In genomic region chr6:90618821-90619636, GRCm38 (mm10) we compare ENCODE assay signal across 8 mouse cellular contexts. TPM values are rescaled to one million over a fixed set of nuclear protein-coding genes. Genes with fewer than 3 reads are reported as not detected.
DNase-seq lines count a peak whose midpoint lies in the region; ATAC-seq and TF ChIP-seq lines count a peak whose summit lies in the region.

No protein-coding gene starts in this region.

- H3K4me3 ChIP-seq in spleen, adult 2 months (ENCODE audit: extremely low read depth, insufficient read depth, insufficient read length): no peak overlapping the region
- peak overlapping the region; percentile 49 for H3K4me3 ChIP-seq in heart, adult 2 months
- no peak overlapping the region for H3K4me3 ChIP-seq in limb, embryonic 14.5 days (replicated peaks; ENCODE audit: low read length)
- H3K4me3 ChIP-seq in stomach, embryonic 16.5 days (replicated peaks; ENCODE audit: low read length): no peak overlapping the region

- peak overlapping the region; percentile 30 for H3K9ac ChIP-seq in heart, adult 2 months (ENCODE audit: low read depth, low read length)
- no peak overlapping the region; the same call in 1 of the 2 replicates for H3K9ac ChIP-seq in limb, embryonic 14.5 days (ENCODE audit: low read depth, low read length, severe bottlenecking)
- peak overlapping the region; percentile 7 for H3K9ac ChIP-seq in stomach, embryonic 16.5 days (ENCODE audit: low read length)

- TF ChIP-seq EP300 in heart, adult 2 months (IDR thresholded peaks at IDR 0.05; ENCODE audit: insufficient read depth, low read depth, low read length): no peak

- H3K27me3 ChIP-seq in spleen, adult 2 months (ENCODE audit: control insufficient read depth, insufficient read depth, low read length): no peaks in the 10 kb centered on the region
- no peaks in the 10 kb centered on the region for H3K27me3 ChIP-seq in heart, adult 2 months (ENCODE audit: control insufficient read depth, insufficient read depth, low read length)
- H3K27me3 ChIP-seq in limb, embryonic 14.5 days (ENCODE audit: control insufficient read depth, insufficient read depth, low read length): no peaks in the 10 kb centered on the region
- no peaks in the 10 kb centered on the region for H3K27me3 ChIP-seq in stomach, embryonic 16.5 days (ENCODE audit: control insufficient read depth, insufficient read depth, low read length)

- peak overlapping the region; percentile 28; the same call in 1 of the 2 replicates for H3K27ac ChIP-seq in spleen, adult 2 months (ENCODE audit: insufficient read depth, low read length)
- peak overlapping the region; percentile 91 for H3K27ac ChIP-seq in heart, adult 2 months
- H3K27ac ChIP-seq in limb, embryonic 14.5 days (replicated peaks; ENCODE audit: low read depth, low read length): no peak overlapping the region
- H3K27ac ChIP-seq in stomach, embryonic 16.5 days (ENCODE audit: low read length): no peak overlapping the region

- peak in 1 of 2 experiments; percentile 19 for DNase-seq in spleen, adult 2 months (ENCODE audit: low read depth in 1 of 2, low spot score in 2 of 2)
- DNase-seq in spleen, postnatal 14 days (ENCODE audit: low spot score in 2 of 2): no peak
- DNase-seq in heart, adult 2 months: peak; percentile 62 to 72
- DNase-seq in limb, embryonic 14.5 days (ENCODE audit: low spot score): peak; percentile 8
- DNase-seq in urinary bladder, adult 18-20 months (ENCODE audit: low spot score in 2 of 2): no peak
- no peak for DNase-seq in cerebellum, postnatal 10 days
- no peak for DNase-seq in urinary bladder, postnatal 10 days (ENCODE audit: low spot score)

- 68% methylated on average over 19 of the region's 19 CpGs for WGBS in spleen, adult 2 months
- 42% methylated on average over 19 of the region's 19 CpGs for WGBS in heart, adult 2 months
- WGBS in limb, embryonic 14.5 days: 70% methylated on average over 19 of the region's 19 CpGs
- WGBS in stomach, embryonic 16.5 days: 58% methylated on average over 19 of the region's 19 CpGs

- H3K4me1 ChIP-seq in spleen, adult 2 months (ENCODE audit: control insufficient read depth, insufficient read depth, insufficient read length): peaks cover 12% of the 10 kb centered on the region; the same call in 1 of the 2 replicates
- peaks cover 15% of the 10 kb centered on the region; the same call in 1 of the 2 replicates for H3K4me1 ChIP-seq in heart, adult 2 months (ENCODE audit: control insufficient read depth, insufficient read depth, low read length)
- H3K4me1 ChIP-seq in limb, embryonic 14.5 days (ENCODE audit: control insufficient read depth, insufficient read depth, low read length): no peaks in the 10 kb centered on the region
- peaks cover 30% of the 10 kb centered on the region for H3K4me1 ChIP-seq in stomach, embryonic 16.5 days (ENCODE audit: control insufficient read depth, insufficient read depth, low read length)

- no peak for TF ChIP-seq CTCF in spleen, adult 2 months (IDR thresholded peaks at IDR 0.05; ENCODE audit: extremely low read depth, insufficient read depth, insufficient read length, insufficient replicate concordance)
- no peak for TF ChIP-seq CTCF in heart, adult 2 months (IDR thresholded peaks at IDR 0.05)

- ATAC-seq in limb, embryonic 14.5 days (ENCODE audit: low FRiP score, low read depth): no peak
- peak; percentile 49 for ATAC-seq in stomach, embryonic 16.5 days (ENCODE audit: insufficient read depth, low FRiP score)

- no peak for TF ChIP-seq POLR2A in spleen, adult 2 months (IDR thresholded peaks at IDR 0.05; ENCODE audit: low read depth, low read length)
- TF ChIP-seq POLR2A in heart, adult 2 months (IDR thresholded peaks at IDR 0.05; ENCODE audit: insufficient read depth, low read depth, low read length): peak; percentile 49; the same call in 1 of the 2 replicates
- no peak for TF ChIP-seq POLR2A in limb, embryonic 14.5 days (IDR thresholded peaks at IDR 0.05; ENCODE audit: borderline replicate concordance, extremely low read depth, insufficient read depth, insufficient read length)

- H3K79me2 ChIP-seq in heart, adult 2 months (replicated peaks; ENCODE audit: control insufficient read depth, insufficient read depth, low read length): no peaks in the 10 kb centered on the region

- no peaks in the 10 kb centered on the region for H3K9me3 ChIP-seq in limb, embryonic 14.5 days (ENCODE audit: control insufficient read depth, low read length)
- H3K9me3 ChIP-seq in stomach, embryonic 16.5 days (replicated peaks; ENCODE audit: control insufficient read depth, low read length): no peaks in the 10 kb centered on the region

- intact Hi-C loops in heart, adult 2 months (cut with DNase I): no loop called here

- no peak overlapping the region for H3K4me2 ChIP-seq in limb, embryonic 14.5 days (replicated peaks; ENCODE audit: low read depth, low read length, severe bottlenecking)
- H3K4me2 ChIP-seq in stomach, embryonic 16.5 days (ENCODE audit: low read depth, low read length): no peak overlapping the region

- no peaks in the 10 kb centered on the region for H3K36me3 ChIP-seq in spleen, adult 2 months (ENCODE audit: control insufficient read depth, insufficient read depth, low read length)
- H3K36me3 ChIP-seq in heart, adult 2 months (ENCODE audit: control insufficient read depth, insufficient read depth, low read length): no peaks in the 10 kb centered on the region
- no peaks in the 10 kb centered on the region for H3K36me3 ChIP-seq in limb, embryonic 14.5 days (ENCODE audit: control insufficient read depth, insufficient read depth, low read length)
- no peaks in the 10 kb centered on the region for H3K36me3 ChIP-seq in stomach, embryonic 16.5 days (ENCODE audit: control insufficient read depth, insufficient read depth, low read length)

RNA-seq across cellular contexts. Expression of gene Slc41a3, which starts 14.5 kb away (rescaled TPM):
- 7.2 and 8.3 TPM in 2 replicates for polyA plus RNA-seq in spleen, adult 2 months (2012; rRNA removed)
- total RNA-seq in heart, adult 2 months (2021): 100 to 1,000 TPM in 1 of 2 experiments, 10 to 100 TPM in 1; 91.9 to 139 TPM
- 100 and 128 TPM in 2 replicates for polyA plus RNA-seq in heart, adult 2 months (2012; rRNA removed)
- 5.9 and 6.9 TPM in 2 replicates for polyA plus RNA-seq in limb, embryonic 14.5 days (2012; rRNA removed)
- polyA plus RNA-seq in limb, embryonic 14.5 days (2014; fragmentation: Nextera tagmentation; extraction: Ambion mirVana): 5.4 and 6.4 TPM in 2 replicates
- 7.6 and 8.5 TPM in 2 replicates for polyA plus RNA-seq in stomach, embryonic 16.5 days (2015; fragmentation: Nextera tagmentation; extraction: Ambion mirVana)

Comparison
In these comparisons a context has a peak if more than half of its experiments do, and no peak if none do; other contexts are left out.
1. DNase-seq: peak in heart, adult 2 months (2 of 2) and limb, embryonic 14.5 days (single experiment); none in spleen, postnatal 14 days (0 of 2), urinary bladder, adult 18-20 months (0 of 2), cerebellum, postnatal 10 days (0 of 2) and urinary bladder, postnatal 10 days (single experiment).
2. H3K27ac ChIP-seq: peak in spleen, adult 2 months (single experiment) and heart, adult 2 months (single experiment); none in limb, embryonic 14.5 days (single experiment) and stomach, embryonic 16.5 days (single experiment).
3. RNA of gene Slc41a3, which starts 14.5 kb away (polyA plus RNA-seq): 100 to 128 TPM in heart, adult 2 months; 7.6 to 8.5 TPM in stomach, embryonic 16.5 days, 7.2 to 8.3 TPM in spleen, adult 2 months and 5.4 to 6.9 TPM in limb, embryonic 14.5 days; every median in the first group is over 10 times any median in the second.